Mouse (Mus musculus): ENCODE measurements around the gene Ccp110.
A peak's percentile ranks its signal among the peaks of the same experiment; 100 is the strongest.

The Ccp110 gene

DNA sequence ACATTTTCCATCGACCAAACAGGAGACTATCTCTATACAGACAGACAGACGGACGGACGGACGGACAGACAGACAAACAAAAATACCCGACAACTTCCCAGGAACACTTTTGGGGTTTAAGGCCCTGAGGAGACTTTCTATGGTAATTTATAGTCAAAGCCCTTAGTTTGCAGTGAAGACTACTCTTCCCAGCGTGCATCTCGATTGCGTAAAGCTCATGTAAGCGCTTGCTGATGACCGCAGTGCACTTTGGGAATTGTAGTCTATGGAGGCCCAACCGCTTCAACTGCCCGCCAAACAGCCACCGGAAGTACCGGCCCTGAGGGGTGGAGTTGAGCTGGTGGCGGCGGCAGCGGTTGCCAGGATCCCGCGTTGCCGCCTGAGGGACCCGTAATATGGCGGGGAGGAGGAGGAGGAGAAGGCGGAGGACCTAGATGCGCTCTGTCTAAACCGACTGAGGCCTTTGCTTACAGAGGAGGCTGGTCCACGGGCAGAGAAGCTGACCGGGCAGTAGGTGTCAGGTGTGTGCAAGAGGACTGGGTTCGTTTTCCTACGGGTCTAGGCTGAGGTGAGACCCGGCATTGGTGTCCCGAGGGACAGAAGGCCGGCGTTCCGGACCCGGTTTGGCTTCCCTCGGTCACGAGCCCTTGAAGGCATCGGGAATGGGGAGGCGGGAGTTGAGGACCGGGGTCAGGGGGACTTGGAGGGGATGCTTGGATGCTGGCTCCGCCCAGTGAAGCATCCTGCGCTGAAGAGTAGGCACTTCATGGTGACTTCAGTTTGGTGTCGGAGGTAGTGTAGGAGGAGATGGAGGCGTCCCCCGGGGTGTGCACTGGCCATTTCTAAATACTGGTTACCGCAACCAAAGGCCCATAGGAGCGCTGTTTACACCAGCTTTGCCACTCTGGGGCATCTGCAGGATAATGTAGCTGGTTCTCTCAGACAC, at the start of gene Ccp110:
Gene Ccp110, plus strand, starts transcription at position 325 of the 946 bp plus-strand sequence.
- H3K27me3 ChIP-seq (ENCODE audit: insufficient read depth, low read length), result no peaks in the 10 kb centered on the region
- H3K9me3 ChIP-seq (ENCODE audit: low read length), result no peaks in the 10 kb centered on the region
- peak within 1 kb of the TSS; percentile 98 for H3K4me3 ChIP-seq (replicated peaks; ENCODE audit: low read length)
- H3K36me3 ChIP-seq (ENCODE audit: insufficient read depth, low read length), result peaks cover 26% of the 10 kb centered on the region
- no peak for TF ChIP-seq CTCF (conservative IDR thresholded peaks at IDR 0.05; ENCODE audit: low read length)
- TF ChIP-seq NANOG (IDR thresholded peaks at IDR 0.05; ENCODE audit: borderline replicate concordance, low read length), result no peak
- no peak for TF ChIP-seq POU5F1 (IDR thresholded peaks at IDR 0.05; ENCODE audit: borderline replicate concordance, low read length)
- peaks cover 21% of the 10 kb centered on the region for H3K4me1 ChIP-seq (replicated peaks; ENCODE audit: low read depth, low read length)

DNA sequence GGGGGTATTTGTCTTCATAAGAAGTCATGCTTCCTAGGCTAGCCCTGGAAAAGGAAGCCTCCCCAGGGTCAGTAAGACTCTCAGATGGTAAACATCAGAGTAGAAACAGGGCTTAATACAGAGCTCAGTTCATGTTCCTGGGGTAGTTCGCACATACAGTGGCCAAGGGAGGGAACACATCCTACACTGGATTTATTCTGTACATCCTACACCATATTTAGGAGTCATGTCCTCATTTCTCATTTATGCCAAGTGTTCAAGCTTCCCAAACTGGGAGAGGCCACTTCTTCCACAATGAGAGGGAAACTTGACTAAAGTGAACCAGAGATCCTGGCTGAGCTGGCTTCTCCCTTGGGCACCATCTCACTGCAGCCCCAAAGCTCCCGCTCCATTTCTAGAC, 44.6 kb upstream of the Ccp110 start:
- TF ChIP-seq POU5F1 (IDR thresholded peaks at IDR 0.05; ENCODE audit: borderline replicate concordance, low read length) (no peak), CTCF (conservative IDR thresholded peaks at IDR 0.05; ENCODE audit: low read length) (no peak), NANOG (IDR thresholded peaks at IDR 0.05; ENCODE audit: borderline replicate concordance, low read length) (no peak)

DNA sequence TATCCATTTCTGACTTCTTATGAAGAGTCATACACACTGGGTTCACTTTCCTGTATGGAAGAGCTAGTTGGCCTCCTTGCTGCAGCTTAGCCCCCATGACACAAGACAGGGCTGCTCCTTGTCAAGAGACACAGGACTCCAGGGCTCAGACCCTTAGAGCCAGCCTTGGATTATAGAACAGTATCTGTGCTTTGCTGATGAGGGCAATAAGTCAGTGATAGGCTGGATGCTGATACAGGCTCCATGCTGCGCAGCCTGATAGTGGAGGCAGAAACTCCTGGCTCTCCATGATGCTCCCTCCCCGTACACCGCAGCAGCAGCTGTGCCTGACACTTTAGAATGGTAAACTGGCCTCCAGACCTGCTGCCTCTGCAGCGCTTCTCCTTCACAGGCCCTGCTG, 42.2 kb upstream of the Ccp110 start:
- TF ChIP-seq CTCF (conservative IDR thresholded peaks at IDR 0.05; ENCODE audit: low read length), result no peak
- TF ChIP-seq POU5F1 (IDR thresholded peaks at IDR 0.05; ENCODE audit: borderline replicate concordance, low read length), result no peak
- no peak for TF ChIP-seq NANOG (IDR thresholded peaks at IDR 0.05; ENCODE audit: borderline replicate concordance, low read length)
- Histone ChIP-seq H3K36me3 (ENCODE audit: insufficient read depth, low read length) (no peaks in the 10 kb centered on the region), H3K9me3 (ENCODE audit: low read length) (no peaks in the 10 kb centered on the region), H3K4me1 (replicated peaks; ENCODE audit: low read depth, low read length) (no peaks in the 10 kb centered on the region), H3K27me3 (ENCODE audit: insufficient read depth, low read length) (peaks cover 4% of the 10 kb centered on the region; the same call in 1 of the 2 replicates), H3K4me3 (replicated peaks; ENCODE audit: low read length) (no peak overlapping the region)

More for the DNA sequence above, 44.6 kb upstream of the Ccp110 start:
- Histone ChIP-seq H3K36me3 (ENCODE audit: insufficient read depth, low read length) (no peaks in the 10 kb centered on the region), H3K4me3 (replicated peaks; ENCODE audit: low read length) (no peak overlapping the region), H3K9me3 (ENCODE audit: low read length) (peaks cover 7% of the 10 kb centered on the region), H3K27me3 (ENCODE audit: insufficient read depth, low read length) (peaks cover 4% of the 10 kb centered on the region; the same call in 1 of the 2 replicates), H3K4me1 (replicated peaks; ENCODE audit: low read depth, low read length) (no peaks in the 10 kb centered on the region)

DNA sequence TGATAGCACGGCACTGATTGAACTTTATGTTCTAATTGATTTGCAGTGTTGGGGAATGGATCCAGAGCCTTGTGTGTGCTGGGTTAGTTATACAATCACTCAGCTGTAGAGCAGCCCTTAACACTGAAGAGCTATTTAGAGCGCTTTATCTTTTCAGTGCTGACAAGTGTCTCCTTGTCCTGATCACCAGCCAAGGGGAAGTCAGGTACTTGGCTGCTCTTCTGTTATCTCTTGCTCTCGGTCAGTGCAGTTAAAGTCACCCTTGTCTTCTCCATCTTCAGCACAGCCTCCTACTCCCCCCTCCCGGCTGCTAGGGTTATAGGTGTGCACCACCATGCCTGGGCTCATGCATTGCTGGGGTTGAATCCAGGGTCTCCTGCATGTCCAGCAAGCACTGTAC, 35.5 kb upstream of the Ccp110 start:
- H3K27me3 ChIP-seq (ENCODE audit: insufficient read depth, low read length), result no peaks in the 10 kb centered on the region
- H3K4me1 ChIP-seq (replicated peaks; ENCODE audit: low read depth, low read length), result no peaks in the 10 kb centered on the region
- no peaks in the 10 kb centered on the region for H3K36me3 ChIP-seq (ENCODE audit: insufficient read depth, low read length)
- H3K4me3 ChIP-seq (replicated peaks; ENCODE audit: low read length), result no peak overlapping the region
- H3K9me3 ChIP-seq (ENCODE audit: low read length), result no peaks in the 10 kb centered on the region
- TF ChIP-seq POU5F1 (IDR thresholded peaks at IDR 0.05; ENCODE audit: borderline replicate concordance, low read length), result no peak
- no peak for TF ChIP-seq CTCF (conservative IDR thresholded peaks at IDR 0.05; ENCODE audit: low read length)
- TF ChIP-seq NANOG (IDR thresholded peaks at IDR 0.05; ENCODE audit: borderline replicate concordance, low read length), result no peak

DNA sequence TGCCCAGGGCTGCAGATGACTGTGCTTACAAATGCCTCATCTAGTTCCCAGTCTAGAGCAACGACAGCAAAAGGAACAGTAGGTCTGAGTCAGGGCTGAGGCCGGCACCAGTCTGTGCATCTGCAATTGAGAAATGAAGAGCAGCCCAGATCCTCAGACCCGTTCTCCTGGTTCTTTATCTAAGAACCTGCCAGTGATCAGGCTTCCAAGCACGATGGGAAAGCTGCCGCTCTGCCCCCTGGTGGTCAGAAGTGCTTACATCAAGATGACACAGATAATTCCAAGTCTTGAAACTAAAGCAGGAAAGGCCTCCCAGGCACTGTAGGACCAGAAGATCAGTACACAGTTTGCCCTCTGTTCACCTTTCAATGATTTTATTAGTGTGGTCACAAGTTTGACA, 24.2 kb upstream of the Ccp110 start:
- no peaks in the 10 kb centered on the region for H3K27me3 ChIP-seq (ENCODE audit: insufficient read depth, low read length)
- TF ChIP-seq POU5F1 (IDR thresholded peaks at IDR 0.05; ENCODE audit: borderline replicate concordance, low read length), result no peak
- no peak for TF ChIP-seq NANOG (IDR thresholded peaks at IDR 0.05; ENCODE audit: borderline replicate concordance, low read length)
- TF ChIP-seq CTCF (conservative IDR thresholded peaks at IDR 0.05; ENCODE audit: low read length), result peak; percentile 33; the same call in 1 of the 2 replicates
- peaks cover 42% of the 10 kb centered on the region for H3K36me3 ChIP-seq (ENCODE audit: insufficient read depth, low read length)
- H3K4me3 ChIP-seq (replicated peaks; ENCODE audit: low read length), result no peak overlapping the region
- no peaks in the 10 kb centered on the region for H3K9me3 ChIP-seq (ENCODE audit: low read length)
- H3K4me1 ChIP-seq (replicated peaks; ENCODE audit: low read depth, low read length), result peaks cover 15% of the 10 kb centered on the region

DNA sequence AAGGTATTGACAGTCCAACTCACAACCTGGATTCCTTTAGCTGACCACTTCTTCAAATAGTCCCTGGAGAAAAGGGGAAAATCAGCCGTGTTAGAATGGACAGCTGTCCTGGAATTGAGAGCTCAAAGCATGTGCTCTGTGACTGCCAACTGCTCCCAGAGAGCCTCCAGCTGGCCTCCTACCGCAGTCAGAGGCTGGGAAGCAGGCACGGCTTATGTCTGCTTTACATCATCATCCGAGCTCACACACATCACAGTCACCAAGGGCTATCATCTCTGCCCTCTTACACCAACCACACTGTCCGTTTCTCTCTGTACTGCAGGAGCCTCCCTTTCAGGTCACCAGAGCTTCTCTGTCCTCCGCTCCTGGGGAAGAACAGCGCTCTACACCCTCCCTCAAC, 23.3 kb upstream of the Ccp110 start:
- Histone ChIP-seq H3K27me3 (ENCODE audit: insufficient read depth, low read length) (no peaks in the 10 kb centered on the region), H3K4me3 (replicated peaks; ENCODE audit: low read length) (no peak overlapping the region), H3K36me3 (ENCODE audit: insufficient read depth, low read length) (peaks cover 47% of the 10 kb centered on the region), H3K9me3 (ENCODE audit: low read length) (no peaks in the 10 kb centered on the region), H3K4me1 (replicated peaks; ENCODE audit: low read depth, low read length) (peaks cover 15% of the 10 kb centered on the region)
- TF ChIP-seq POU5F1 (IDR thresholded peaks at IDR 0.05; ENCODE audit: borderline replicate concordance, low read length) (no peak), CTCF (conservative IDR thresholded peaks at IDR 0.05; ENCODE audit: low read length) (no peak), NANOG (IDR thresholded peaks at IDR 0.05; ENCODE audit: borderline replicate concordance, low read length) (no peak)

DNA sequence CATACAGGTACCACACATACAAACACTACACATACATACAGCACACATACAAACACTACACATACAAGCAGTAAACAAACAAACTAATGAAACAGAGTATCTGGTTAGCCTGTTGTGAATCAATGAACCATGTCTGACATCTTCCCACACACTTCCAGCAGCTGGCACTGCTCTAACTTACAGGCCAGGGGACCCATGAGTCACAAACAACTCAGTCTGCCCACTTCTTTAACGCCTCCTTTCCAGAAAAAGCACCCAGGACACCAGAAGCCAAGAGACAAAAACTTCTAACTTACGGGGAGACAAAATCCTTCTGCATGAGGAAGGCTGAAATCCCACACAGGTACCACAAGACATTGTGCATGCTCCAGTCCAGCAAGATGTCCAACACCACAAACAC, 21.1 kb upstream of the Ccp110 start:
- Histone ChIP-seq H3K4me1 (replicated peaks; ENCODE audit: low read depth, low read length) (peaks cover 8% of the 10 kb centered on the region), H3K36me3 (ENCODE audit: insufficient read depth, low read length) (peaks cover 65% of the 10 kb centered on the region), H3K4me3 (replicated peaks; ENCODE audit: low read length) (no peak overlapping the region), H3K9me3 (ENCODE audit: low read length) (no peaks in the 10 kb centered on the region), H3K27me3 (ENCODE audit: insufficient read depth, low read length) (no peaks in the 10 kb centered on the region)
- TF ChIP-seq POU5F1 (IDR thresholded peaks at IDR 0.05; ENCODE audit: borderline replicate concordance, low read length), result no peak
- TF ChIP-seq NANOG (IDR thresholded peaks at IDR 0.05; ENCODE audit: borderline replicate concordance, low read length), result no peak
- TF ChIP-seq CTCF (conservative IDR thresholded peaks at IDR 0.05; ENCODE audit: low read length), result no peak

DNA sequence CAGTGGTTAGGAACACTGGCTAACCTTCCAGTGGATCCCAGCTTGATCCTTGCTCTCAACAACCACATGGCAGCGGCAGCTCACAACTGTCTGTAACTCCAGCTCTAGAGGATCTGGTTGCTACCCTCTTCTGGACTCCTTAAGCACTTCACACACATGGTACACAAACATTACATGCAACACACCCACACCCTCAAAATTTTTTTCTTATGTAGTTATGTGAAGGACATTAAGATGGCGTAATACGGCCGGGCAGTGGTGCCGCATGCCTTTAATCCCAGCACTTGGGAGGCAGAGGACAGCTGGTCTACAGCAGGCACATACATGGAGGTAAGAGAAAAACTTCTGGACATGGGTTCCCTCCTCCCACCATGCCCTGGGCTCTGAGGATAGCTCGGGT, 16.2 kb upstream of the Ccp110 start:
- Histone ChIP-seq H3K4me3 (replicated peaks; ENCODE audit: low read length) (no peak overlapping the region), H3K9me3 (ENCODE audit: low read length) (no peaks in the 10 kb centered on the region)
- TF ChIP-seq CTCF (conservative IDR thresholded peaks at IDR 0.05; ENCODE audit: low read length), result no peak
- no peak for TF ChIP-seq NANOG (IDR thresholded peaks at IDR 0.05; ENCODE audit: borderline replicate concordance, low read length)
- TF ChIP-seq POU5F1 (IDR thresholded peaks at IDR 0.05; ENCODE audit: borderline replicate concordance, low read length), result no peak

More for the DNA sequence above, 16.2 kb upstream of the Ccp110 start:
- Histone ChIP-seq H3K27me3 (ENCODE audit: insufficient read depth, low read length) (no peaks in the 10 kb centered on the region), H3K4me1 (replicated peaks; ENCODE audit: low read depth, low read length) (no peaks in the 10 kb centered on the region), H3K36me3 (ENCODE audit: insufficient read depth, low read length) (peaks cover 72% of the 10 kb centered on the region)

Data from E14TG2a.4 (cell line).